Mouse (Mus musculus) kidney, embryonic 16.5 days (tissue): ENCODE results near the gene Gm3435. TPM values are rescaled to one million over a fixed set of nuclear protein-coding genes. Genes with fewer than 3 reads are reported as not detected.
"Not testable (repeated sequence)": the region's sequence is repeated elsewhere in the genome, so short reads cannot be mapped to it uniquely, and the experiment has no call there.

Experiments
- ATAC-seq: fragments of 200-750 bp; cut with Nextera tagmentation; 2 replicates; pipeline ENCODE4 v1.8.0; 2017; ENCODE audit warnings: moderate TSS enrichment; ENCODE audit not compliant: low FRiP score, low TSS enrichment
- H3K27ac ChIP-seq: fragments of 300-500 bp; sonication (generic); 2 replicates; pipeline ENCODE4 v1.5.1; 2014; ENCODE audit warnings: low read length
- H3K27me3 ChIP-seq: fragments of 300-500 bp; sonication (generic); 2 replicates; pipeline ENCODE4 v1.6.1; 2014; ENCODE audit warnings: low read length, control low read depth, mixed read lengths; ENCODE audit not compliant: insufficient read depth
- H3K36me3 ChIP-seq: fragments of 300-500 bp; sonication (generic); 2 replicates; pipeline ENCODE4 v1.6.1; 2014; ENCODE audit warnings: low read length, control low read depth, mixed read lengths; ENCODE audit not compliant: insufficient read depth
- H3K4me1 ChIP-seq: fragments of 300-500 bp; sonication (generic); 2 replicates; pipeline ENCODE4 v1.6.1; 2014; ENCODE audit warnings: low read length, control low read depth, mixed read lengths; ENCODE audit not compliant: insufficient read depth
- H3K4me2 ChIP-seq: fragments of 300-500 bp; sonication (generic); replicated peaks from 2 replicates; pipeline ENCODE4 v1.6.1; 2014; ENCODE audit warnings: low read depth, low read length
- H3K4me3 ChIP-seq: fragments of 300-500 bp; sonication (generic); 2 replicates; pipeline ENCODE4 v1.5.1; 2014; ENCODE audit warnings: mild to moderate bottlenecking, low read length
- H3K9ac ChIP-seq: fragments of 300-500 bp; sonication (generic); replicated peaks from 2 replicates; pipeline ENCODE4 v1.6.1; 2014; ENCODE audit warnings: low read length
- H3K9me3 ChIP-seq: fragments of 300-500 bp; sonication (generic); 2 replicates; pipeline ENCODE4 v1.6.1; 2016; ENCODE audit warnings: low read length, control low read depth
- WGBS: fragments of 180-500 bp; shearing (Covaris S2); extraction: QIAGEN DNeasy Blood & Tissue Kit; methylation state at CpG from one replicate; pipeline ENCODE4 v1.1.7; 2014; 5-methylcytosine and 5-hydroxymethylcytosine counted together
- polyA plus RNA-seq: library from polyadenylated mRNA; unstranded; fragments of >200 nt; fragmentation: Nextera tagmentation; extraction: Ambion mirVana; gene quantifications from 2 replicates; pipeline ENCODE4 v1.2.1, GENCODE M21; 2015

The Gm3435 gene
- polyA plus RNA-seq, 1 experiment from 2014 or later = 9.1 TPM

- not testable (repeated sequence) for H3K27me3 ChIP-seq, H3K36me3 ChIP-seq
These were observed 17.3 kb upstream of the Gm3435 start for GRCm38 (mm10) chr17:14992522-14993138.

DNA sequence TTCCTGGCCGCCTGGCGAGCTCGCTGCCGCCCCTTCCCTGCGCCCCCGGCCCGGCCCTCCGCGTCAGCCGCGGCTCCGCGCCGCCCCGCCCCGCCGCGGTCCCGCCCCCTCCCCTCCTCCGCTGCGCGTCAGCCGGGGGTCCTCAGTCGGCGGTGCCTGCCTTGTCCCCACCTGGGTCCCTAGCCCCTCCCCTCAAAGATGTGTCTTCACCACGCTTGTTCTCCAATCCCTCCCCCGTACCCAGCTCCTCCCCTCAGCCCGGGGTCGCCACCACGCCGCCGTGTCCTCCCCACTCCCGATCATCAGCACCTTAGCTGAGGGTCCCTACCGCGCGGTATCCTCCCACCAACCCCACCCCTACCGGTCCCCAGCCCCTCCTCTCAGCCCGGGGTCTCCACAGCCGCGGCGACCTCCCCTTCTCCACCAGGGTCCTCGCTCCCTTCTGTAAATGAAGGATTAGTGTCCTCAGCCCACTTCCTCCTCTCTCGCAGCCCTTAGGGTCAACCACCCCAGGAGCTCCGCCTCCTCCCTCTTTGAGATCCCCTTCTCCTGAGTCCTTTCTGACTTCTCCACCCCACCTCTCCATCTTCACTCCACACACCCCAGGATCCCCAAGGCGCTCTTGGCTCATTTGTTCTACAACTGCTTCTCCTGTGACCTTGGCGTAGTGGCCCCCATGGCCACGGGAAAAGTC is 16.7 kb upstream of the Gm3435 start:
- H3K4me3 ChIP-seq, H3K27me3 ChIP-seq, H3K9ac ChIP-seq, H3K36me3 ChIP-seq, H3K9me3 ChIP-seq, H3K4me2 ChIP-seq, H3K27ac ChIP-seq, H3K4me1 ChIP-seq: not testable (repeated sequence)
- peak; percentile 89 for ATAC-seq
- WGBS = no CpG with 5 or more reads among the region's 47 CpGs

More at GRCm38 (mm10) chr17:14992522-14993138, 17.3 kb upstream of the Gm3435 start:
- H3K4me1 ChIP-seq, H3K27ac ChIP-seq, H3K4me3 ChIP-seq, H3K4me2 ChIP-seq, H3K9ac ChIP-seq, H3K9me3 ChIP-seq: not testable (repeated sequence)
- WGBS = no CpG with 5 or more reads among the region's 98 CpGs
- peak; percentile 80 for ATAC-seq

DNA sequence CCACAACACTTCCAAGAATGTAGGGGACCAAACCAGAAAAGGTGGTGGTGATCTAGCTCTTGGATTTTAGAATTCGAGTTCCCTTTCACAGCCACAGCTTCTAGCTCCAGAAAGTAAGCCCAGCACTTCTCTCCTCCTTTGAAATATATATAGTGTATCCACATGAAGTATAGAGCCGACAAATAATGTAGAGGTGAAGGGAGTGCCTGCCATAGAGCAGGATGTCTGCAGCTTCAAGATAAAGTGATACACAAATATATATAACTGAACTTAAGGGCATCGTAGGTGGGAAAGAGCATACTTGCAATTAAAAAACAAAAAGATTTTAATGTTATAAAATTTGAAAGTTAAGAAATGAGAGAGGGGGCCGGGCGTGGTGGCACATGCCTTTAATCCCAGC is 15.8 kb upstream of the Gm3435 start:
- not testable (repeated sequence) for H3K36me3 ChIP-seq, H3K4me1 ChIP-seq, H3K27me3 ChIP-seq, ATAC-seq, H3K4me3 ChIP-seq, H3K4me2 ChIP-seq, H3K27ac ChIP-seq, H3K9me3 ChIP-seq, H3K9ac ChIP-seq
- WGBS = no CpG with 5 or more reads among the region's 5 CpGs

DNA sequence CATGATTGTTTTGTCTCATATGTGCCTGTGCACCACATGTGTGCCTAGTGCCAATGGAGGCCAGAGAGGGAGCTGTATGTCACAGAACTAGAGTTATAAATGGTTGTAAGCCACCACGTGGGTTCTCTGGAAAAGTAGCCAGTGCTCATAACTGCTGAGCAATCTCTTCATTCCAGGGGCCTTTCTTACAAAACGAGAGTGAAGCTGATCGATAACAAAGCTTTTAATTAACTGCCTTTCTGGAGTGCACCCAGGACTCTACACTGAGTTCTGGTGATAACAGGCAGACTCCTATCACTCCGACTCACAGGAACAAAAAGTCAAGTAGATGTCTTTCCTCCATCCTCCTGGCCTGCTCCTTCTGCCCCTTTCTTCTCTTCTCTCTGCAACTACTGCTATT is 9.9 kb upstream of the Gm3435 start:
- not testable (repeated sequence) for H3K27me3 ChIP-seq, H3K4me2 ChIP-seq, H3K4me3 ChIP-seq, H3K4me1 ChIP-seq, H3K36me3 ChIP-seq, H3K27ac ChIP-seq, ATAC-seq, H3K9ac ChIP-seq, H3K9me3 ChIP-seq
- WGBS = no CpG with 5 or more reads among the region's 4 CpGs

DNA sequence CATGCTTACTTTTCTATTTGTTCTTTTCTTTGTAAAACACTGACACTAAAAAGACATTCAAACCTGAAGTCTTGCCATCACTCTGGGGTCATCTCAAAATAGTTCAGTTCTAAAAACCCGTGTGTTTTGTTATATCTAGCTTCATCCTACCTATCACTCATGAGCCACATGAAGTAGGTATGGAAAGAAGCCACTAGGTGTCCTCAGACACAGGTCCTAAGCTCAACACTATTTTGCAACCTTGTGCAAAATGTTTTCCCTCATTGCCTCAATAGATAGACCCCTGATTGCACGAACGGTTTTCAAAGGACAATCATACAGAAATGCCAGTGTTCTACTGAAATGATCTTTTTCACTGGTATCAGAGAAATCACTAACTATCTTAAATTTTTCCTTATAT is 888 bp upstream of the Gm3435 start:
- not testable (repeated sequence) for ATAC-seq, H3K9ac ChIP-seq, H3K27ac ChIP-seq, H3K36me3 ChIP-seq, H3K4me3 ChIP-seq, H3K27me3 ChIP-seq, H3K4me2 ChIP-seq, H3K4me1 ChIP-seq, H3K9me3 ChIP-seq
- no CpG with 5 or more reads among the region's 3 CpGs for WGBS

DNA sequence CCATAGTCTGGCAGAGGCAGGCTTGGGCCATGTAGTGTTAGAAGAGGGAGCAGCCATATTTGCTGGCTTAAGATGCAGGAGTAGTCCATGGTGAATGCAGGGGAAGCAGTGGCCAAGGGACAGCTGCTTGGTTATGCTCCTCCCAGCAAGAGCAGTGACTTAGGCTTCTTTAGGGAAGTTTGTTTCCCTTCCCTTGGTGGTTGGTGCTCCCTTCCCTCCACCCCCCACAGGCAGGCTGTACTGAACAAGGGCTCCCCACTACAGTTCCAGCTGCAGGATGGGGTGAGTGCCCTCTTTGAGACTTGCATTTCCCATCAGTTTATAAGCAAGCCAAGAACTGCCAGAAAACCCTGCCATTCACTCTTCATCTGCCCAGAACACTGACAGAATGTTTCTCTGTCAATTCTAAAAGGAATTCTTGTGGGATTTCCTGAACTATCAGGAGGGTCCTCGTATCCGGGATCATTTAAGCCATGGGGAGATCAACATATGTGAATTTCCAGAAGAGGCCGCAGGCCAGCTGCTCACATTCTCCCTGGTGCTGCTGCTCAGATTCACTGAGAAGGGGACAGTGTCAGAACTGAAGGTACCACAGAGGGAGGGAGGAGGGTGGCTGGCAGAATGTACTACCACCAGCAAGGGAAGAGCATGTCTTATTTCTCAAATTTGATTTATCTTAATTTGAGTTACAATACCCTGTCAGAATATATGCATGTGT is 11.7 kb downstream of the Gm3435 start:
- not testable (repeated sequence) for H3K9ac ChIP-seq, H3K27me3 ChIP-seq, H3K36me3 ChIP-seq, H3K4me3 ChIP-seq, H3K4me1 ChIP-seq, H3K9me3 ChIP-seq, H3K4me2 ChIP-seq, H3K27ac ChIP-seq, ATAC-seq
- WGBS = 85% methylated on average over 3 of the region's 3 CpGs

DNA sequence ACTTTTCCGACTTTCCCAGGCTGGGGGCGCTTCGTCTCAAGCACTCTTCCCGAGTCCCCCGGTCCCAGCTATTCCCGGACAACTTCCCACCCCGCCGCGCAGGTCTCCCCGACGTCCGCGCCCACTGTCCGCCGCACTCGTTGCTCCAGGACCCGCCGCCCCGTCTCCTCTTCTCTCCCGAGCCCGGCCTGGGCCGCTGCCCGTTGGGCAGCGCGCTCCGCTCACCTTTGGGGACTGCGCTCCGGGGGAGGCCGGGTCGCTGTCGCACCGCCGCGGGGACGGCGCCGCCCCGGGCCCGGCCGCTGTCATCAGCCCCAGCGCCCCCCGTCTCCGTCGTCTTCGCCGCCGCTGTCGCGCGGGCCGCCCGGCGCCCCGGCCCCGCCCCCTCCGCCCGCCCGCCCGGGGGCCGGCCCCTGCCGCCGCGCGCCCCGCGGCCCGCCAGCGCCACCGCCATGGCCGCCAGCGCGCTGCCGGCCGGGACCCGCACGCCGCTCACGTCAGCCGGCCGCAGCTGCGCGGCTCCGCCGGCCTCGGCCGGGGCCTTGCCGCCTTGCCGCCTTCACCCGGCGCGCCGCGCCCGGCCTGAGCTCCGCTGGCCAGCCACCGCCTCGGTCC is 14.0 kb downstream of the Gm3435 start:
- not testable (repeated sequence) for H3K36me3 ChIP-seq, H3K4me2 ChIP-seq, H3K9me3 ChIP-seq, H3K4me3 ChIP-seq, H3K4me1 ChIP-seq, H3K27me3 ChIP-seq, H3K9ac ChIP-seq, H3K27ac ChIP-seq
- ATAC-seq = peak; percentile 84
- WGBS = no CpG with 5 or more reads among the region's 97 CpGs

- H3K4me2 ChIP-seq, H3K9ac ChIP-seq, H3K27me3 ChIP-seq, H3K4me1 ChIP-seq, H3K4me3 ChIP-seq, H3K36me3 ChIP-seq, H3K27ac ChIP-seq, H3K9me3 ChIP-seq: not testable (repeated sequence)
- no CpG with 5 or more reads among the region's 48 CpGs for WGBS
- ATAC-seq = peak; percentile 89
These were observed 14.7 kb downstream of the Gm3435 start for GRCm38 (mm10) chr17:15024502-15025193.

DNA sequence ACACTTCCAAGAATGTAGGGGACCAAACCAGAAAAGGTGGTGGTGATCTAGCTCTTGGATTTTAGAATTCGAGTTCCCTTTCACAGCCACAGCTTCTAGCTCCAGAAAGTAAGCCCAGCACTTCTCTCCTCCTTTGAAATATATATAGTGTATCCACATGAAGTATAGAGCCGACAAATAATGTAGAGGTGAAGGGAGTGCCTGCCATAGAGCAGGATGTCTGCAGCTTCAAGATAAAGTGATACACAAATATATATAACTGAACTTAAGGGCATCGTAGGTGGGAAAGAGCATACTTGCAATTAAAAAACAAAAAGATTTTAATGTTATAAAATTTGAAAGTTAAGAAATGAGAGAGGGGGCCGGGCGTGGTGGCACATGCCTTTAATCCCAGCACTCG is 15.5 kb downstream of the Gm3435 start:
- not testable (repeated sequence) for H3K4me2 ChIP-seq, H3K4me3 ChIP-seq, H3K9ac ChIP-seq, H3K9me3 ChIP-seq, ATAC-seq, H3K36me3 ChIP-seq, H3K27me3 ChIP-seq, H3K4me1 ChIP-seq, H3K27ac ChIP-seq
- WGBS = no CpG with 5 or more reads among the region's 6 CpGs
